Mouse (Mus musculus): ENCODE measurements around the gene Tmed10. TPM values are rescaled to one million over a fixed set of nuclear protein-coding genes. Genes with fewer than 3 reads are reported as not detected.
A peak's percentile ranks its signal among the peaks of the same experiment; 100 is the strongest.

Tmed10 gene
- polyA plus RNA-seq, 1 experiment from 2014 or later, result 295 TPM

DNA sequence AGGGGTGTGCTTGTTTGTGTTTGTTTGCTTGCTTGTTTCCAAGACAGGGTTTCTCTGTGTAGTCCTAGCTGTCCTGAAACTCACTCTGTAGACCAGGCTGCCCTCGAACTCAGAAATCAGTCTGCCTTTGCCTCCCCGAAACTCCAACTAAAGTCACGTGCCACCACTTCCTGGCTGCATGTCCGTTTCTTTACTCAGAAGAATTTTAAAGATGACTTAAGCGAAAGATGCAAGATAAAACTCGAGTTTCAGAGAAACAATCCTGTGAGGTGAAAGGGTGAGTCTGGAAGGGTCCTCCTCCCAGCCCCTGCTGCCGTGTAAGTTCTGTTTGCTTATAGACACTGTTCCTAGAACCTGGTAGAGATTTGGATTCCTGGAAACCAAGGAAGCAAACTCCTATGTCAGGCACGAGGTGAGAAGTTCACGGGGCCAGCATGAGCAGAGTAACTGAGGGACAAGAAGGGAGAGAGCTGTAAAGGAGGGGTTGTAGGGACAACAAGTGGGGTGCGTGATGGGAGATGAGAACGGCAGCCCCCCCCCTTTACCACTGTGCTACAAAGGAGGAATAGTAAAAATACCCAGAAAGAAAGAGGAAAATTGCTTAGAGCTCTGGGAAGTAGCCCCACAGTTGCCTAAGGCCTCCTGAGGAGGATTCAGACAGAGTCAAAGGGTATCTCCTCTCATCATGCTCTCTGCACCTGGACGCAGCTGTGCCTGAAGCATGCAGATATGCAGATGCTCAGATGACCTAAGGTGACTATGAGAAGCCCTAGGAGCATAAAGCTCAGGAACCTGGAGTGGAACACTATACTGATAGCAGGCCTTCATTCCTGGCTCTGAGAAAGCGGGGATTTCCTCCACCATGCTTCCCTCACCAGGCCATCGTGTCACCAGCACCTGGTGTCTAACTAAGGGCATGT lies 8.4 kb upstream of the Tmed10 start:
- no peaks in the 10 kb centered on the region for H3K36me3 ChIP-seq (ENCODE audit: control insufficient read depth, insufficient read depth, low read length)
- no peaks in the 10 kb centered on the region for H3K27me3 ChIP-seq (ENCODE audit: control insufficient read depth, insufficient read depth, low read length)
- DNase-seq (ENCODE audit: low spot score) (no peak), ATAC-seq (ENCODE audit: insufficient number of reproducible peaks, low FRiP score, low TSS enrichment, low read depth) (no peak)
- no peak overlapping the region for H3K4me3 ChIP-seq (ENCODE audit: low read depth, low read length)
- H3K9me3 ChIP-seq (ENCODE audit: control insufficient read depth, low read length), result no peaks in the 10 kb centered on the region
- H3K9ac ChIP-seq (ENCODE audit: low read length), result no peak overlapping the region
- H3K4me2 ChIP-seq (ENCODE audit: low read depth, severe bottlenecking), result no peak overlapping the region
- H3K4me1 ChIP-seq (ENCODE audit: control insufficient read depth, insufficient read depth, low read length), result no peaks in the 10 kb centered on the region
- WGBS, result 76% methylated on average over 14 of the region's 14 CpGs
- H3K27ac ChIP-seq (replicated peaks; ENCODE audit: low read depth, low read length), result no peak overlapping the region

DNA sequence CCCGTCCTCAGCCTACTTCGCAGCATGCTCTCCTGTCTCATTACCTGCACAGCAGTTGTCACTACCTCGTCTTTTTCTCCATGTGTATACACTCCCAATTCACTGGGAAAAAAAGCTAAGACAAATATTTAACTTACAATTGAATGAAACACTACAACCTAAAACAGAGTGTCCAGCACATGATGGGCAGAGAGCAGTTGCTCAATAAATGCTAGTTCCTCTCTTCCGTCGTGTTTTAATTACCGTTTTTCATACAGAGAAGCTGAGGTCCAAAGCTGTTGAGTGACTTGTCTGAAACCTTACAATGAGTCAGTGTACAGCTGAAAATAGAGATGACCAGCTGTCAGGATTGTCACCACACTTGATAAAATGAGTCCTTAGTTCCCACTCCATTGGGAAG lies 6.9 kb upstream of the Tmed10 start:
- Histone ChIP-seq H3K9me3 (ENCODE audit: control insufficient read depth, low read length) (no peaks in the 10 kb centered on the region), H3K27me3 (ENCODE audit: control insufficient read depth, insufficient read depth, low read length) (no peaks in the 10 kb centered on the region), H3K4me3 (ENCODE audit: low read depth, low read length) (no peak overlapping the region), H3K9ac (ENCODE audit: low read length) (no peak overlapping the region), H3K27ac (replicated peaks; ENCODE audit: low read depth, low read length) (no peak overlapping the region), H3K36me3 (ENCODE audit: control insufficient read depth, insufficient read depth, low read length) (no peaks in the 10 kb centered on the region), H3K4me1 (ENCODE audit: control insufficient read depth, insufficient read depth, low read length) (no peaks in the 10 kb centered on the region), H3K4me2 (ENCODE audit: low read depth, severe bottlenecking) (no peak overlapping the region)
- 92% methylated on average over 6 of the region's 6 CpGs for WGBS
- DNase-seq (ENCODE audit: low spot score), result no peak
- no peak for ATAC-seq (ENCODE audit: insufficient number of reproducible peaks, low FRiP score, low TSS enrichment, low read depth)

DNA sequence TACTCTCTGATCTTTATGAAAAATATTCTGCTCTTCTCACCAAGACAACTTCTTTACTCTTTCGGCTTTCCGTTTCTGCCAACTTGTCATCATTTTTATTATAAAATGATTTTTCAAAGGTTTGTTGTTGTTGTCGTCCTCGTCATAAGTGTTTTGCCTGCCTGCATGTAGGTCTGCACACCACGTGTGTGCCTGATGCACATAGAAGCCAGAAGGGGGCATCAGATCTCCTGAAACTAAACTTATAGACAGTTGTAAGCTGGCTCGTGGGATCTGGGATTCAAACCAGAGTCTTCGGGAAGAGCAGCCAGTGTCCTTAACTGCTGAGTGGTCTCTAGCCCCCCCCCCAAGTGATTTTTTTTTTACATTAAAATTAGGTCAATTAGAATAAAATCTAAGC lies 6.3 kb upstream of the Tmed10 start:
- H3K36me3 ChIP-seq (ENCODE audit: control insufficient read depth, insufficient read depth, low read length), result no peaks in the 10 kb centered on the region
- H3K27me3 ChIP-seq (ENCODE audit: control insufficient read depth, insufficient read depth, low read length), result no peaks in the 10 kb centered on the region
- H3K4me2 ChIP-seq (ENCODE audit: low read depth, severe bottlenecking), result no peak overlapping the region
- no peaks in the 10 kb centered on the region for H3K9me3 ChIP-seq (ENCODE audit: control insufficient read depth, low read length)
- 74% methylated on average over 7 of the region's 7 CpGs for WGBS
- DNase-seq (ENCODE audit: low spot score) (no peak), ATAC-seq (ENCODE audit: insufficient number of reproducible peaks, low FRiP score, low TSS enrichment, low read depth) (no peak)
- H3K27ac ChIP-seq (replicated peaks; ENCODE audit: low read depth, low read length), result no peak overlapping the region
- H3K4me3 ChIP-seq (ENCODE audit: low read depth, low read length), result no peak overlapping the region
- H3K9ac ChIP-seq (ENCODE audit: low read length), result no peak overlapping the region
- no peaks in the 10 kb centered on the region for H3K4me1 ChIP-seq (ENCODE audit: control insufficient read depth, insufficient read depth, low read length)

DNA sequence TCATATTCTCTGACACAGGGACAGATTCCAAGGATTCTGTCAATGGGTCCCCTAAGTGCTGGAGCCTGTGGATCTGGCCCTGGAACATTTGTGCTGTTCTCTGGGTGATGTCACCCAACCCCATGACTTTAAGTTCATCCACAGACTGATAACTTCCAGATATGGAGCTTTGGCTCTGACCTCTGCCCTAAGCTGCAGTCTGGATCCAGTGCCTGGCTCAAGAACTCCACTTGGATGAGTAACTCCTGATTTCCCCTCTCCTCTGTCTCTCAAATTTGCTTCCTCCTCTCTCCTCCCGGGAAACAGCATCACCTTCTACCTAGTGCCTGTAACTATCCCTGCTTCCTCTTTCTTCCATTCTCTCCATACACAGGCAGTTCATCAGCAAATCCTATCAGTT lies 5.7 kb upstream of the Tmed10 start:
- H3K27me3 ChIP-seq (ENCODE audit: control insufficient read depth, insufficient read depth, low read length), result no peaks in the 10 kb centered on the region
- H3K4me1 ChIP-seq (ENCODE audit: control insufficient read depth, insufficient read depth, low read length), result no peaks in the 10 kb centered on the region
- DNase-seq (ENCODE audit: low spot score) (no peak), ATAC-seq (ENCODE audit: insufficient number of reproducible peaks, low FRiP score, low TSS enrichment, low read depth) (no peak)
- 79% methylated on average over 1 of the region's 1 CpGs for WGBS
- H3K4me2 ChIP-seq (ENCODE audit: low read depth, severe bottlenecking), result no peak overlapping the region
- no peaks in the 10 kb centered on the region for H3K9me3 ChIP-seq (ENCODE audit: control insufficient read depth, low read length)
- H3K36me3 ChIP-seq (ENCODE audit: control insufficient read depth, insufficient read depth, low read length), result no peaks in the 10 kb centered on the region
- no peak overlapping the region for H3K27ac ChIP-seq (replicated peaks; ENCODE audit: low read depth, low read length)
- no peak overlapping the region for H3K9ac ChIP-seq (ENCODE audit: low read length)
- H3K4me3 ChIP-seq (ENCODE audit: low read depth, low read length), result no peak overlapping the region

DNA sequence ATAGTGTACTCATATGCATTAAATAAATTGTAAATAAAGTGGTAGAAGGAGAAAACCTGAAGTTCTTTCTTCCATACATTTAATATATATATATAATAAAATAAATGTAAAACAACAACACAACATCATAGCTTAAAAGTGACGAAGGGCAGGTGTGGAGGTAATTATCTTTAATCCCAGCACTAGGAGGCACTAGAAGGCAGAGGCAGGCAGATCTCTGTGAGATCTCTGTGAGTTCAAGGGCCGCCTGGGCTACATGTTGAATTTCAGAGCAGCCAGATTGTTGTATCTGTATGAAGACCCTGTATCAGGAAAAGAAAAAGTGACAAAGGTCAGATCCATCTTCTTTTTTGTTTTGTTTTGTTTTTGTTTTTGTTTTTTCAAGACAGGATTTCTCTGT lies 3.6 kb upstream of the Tmed10 start:
- no peak for ATAC-seq (ENCODE audit: insufficient number of reproducible peaks, low FRiP score, low TSS enrichment, low read depth)
- Histone ChIP-seq H3K27ac (replicated peaks; ENCODE audit: low read depth, low read length) (no peak overlapping the region), H3K9me3 (ENCODE audit: control insufficient read depth, low read length) (no peaks in the 10 kb centered on the region), H3K9ac (ENCODE audit: low read length) (no peak overlapping the region), H3K4me2 (ENCODE audit: low read depth, severe bottlenecking) (no peak overlapping the region), H3K27me3 (ENCODE audit: control insufficient read depth, insufficient read depth, low read length) (no peaks in the 10 kb centered on the region), H3K4me1 (ENCODE audit: control insufficient read depth, insufficient read depth, low read length) (no peaks in the 10 kb centered on the region), H3K4me3 (ENCODE audit: low read depth, low read length) (no peak overlapping the region), H3K36me3 (ENCODE audit: control insufficient read depth, insufficient read depth, low read length) (no peaks in the 10 kb centered on the region)
- no peak for DNase-seq (ENCODE audit: low spot score)
- WGBS, result 82% methylated on average over 2 of the region's 2 CpGs

DNA sequence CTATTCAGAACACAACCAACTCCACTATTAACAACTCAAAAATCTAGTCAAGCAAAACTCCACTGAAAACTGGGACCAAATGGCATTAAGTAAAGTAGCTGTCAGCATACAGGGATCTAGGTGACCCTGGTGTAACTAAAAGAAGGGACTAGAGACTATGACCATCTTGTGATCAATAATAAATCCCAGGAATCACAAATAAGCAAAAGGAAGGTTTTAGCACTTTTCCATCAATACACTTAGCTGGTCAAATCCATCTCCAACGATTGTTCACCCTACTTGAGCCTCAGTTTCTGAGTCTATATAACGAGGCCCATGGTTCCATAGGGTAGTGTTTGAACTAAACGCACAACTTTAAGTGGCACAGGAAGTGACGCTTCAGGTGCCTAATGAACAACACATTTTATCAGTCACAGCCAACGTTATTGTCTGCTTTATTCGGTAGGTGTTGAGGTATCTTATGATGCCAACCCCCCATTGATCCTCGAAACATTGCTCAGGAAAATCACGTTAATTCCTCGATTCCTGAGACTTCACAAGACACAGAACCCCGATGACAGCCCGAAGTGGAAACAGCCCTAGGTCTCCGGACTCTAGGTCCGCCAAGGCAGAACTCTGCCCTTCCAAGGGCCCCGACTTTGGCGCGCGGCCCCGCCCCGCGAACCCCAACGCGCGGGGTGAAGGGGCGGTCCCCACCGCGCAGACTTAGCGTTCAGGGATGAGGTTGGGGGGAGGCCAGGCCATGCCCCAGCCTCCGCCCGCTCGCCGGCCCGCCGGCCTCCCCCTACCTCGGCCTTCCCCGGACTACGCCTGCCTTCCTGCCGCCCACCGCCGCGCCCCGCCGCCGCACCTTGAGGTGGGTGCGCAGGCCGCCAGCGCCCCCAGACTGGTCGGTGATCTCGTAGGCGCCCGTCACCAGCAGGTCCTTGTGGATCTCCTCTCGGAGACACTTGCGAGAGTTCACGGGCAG lies 771 bp downstream of the Tmed10 start:
- Histone ChIP-seq H3K9me3 (ENCODE audit: control insufficient read depth, low read length) (no peaks in the 10 kb centered on the region), H3K4me3 (ENCODE audit: low read depth, low read length) (peak overlapping the region; percentile 92), H3K4me1 (ENCODE audit: control insufficient read depth, insufficient read depth, low read length) (0 out of 2 replicates have a peak, but pooled peaks cover 3% of the 10 kb centered on the region), H3K4me2 (ENCODE audit: low read depth, severe bottlenecking) (peak overlapping the region; percentile 68), H3K27ac (replicated peaks; ENCODE audit: low read depth, low read length) (peak overlapping the region; percentile 70), H3K36me3 (ENCODE audit: control insufficient read depth, insufficient read depth, low read length) (no peaks in the 10 kb centered on the region), H3K9ac (ENCODE audit: low read length) (peak overlapping the region; percentile 93), H3K27me3 (ENCODE audit: control insufficient read depth, insufficient read depth, low read length) (no peaks in the 10 kb centered on the region)
- 1% methylated on average over 50 of the region's 53 CpGs for WGBS
- DNase-seq (ENCODE audit: low spot score) (peak; percentile 68), ATAC-seq (ENCODE audit: insufficient number of reproducible peaks, low FRiP score, low TSS enrichment, low read depth) (peak; percentile 84)

DNA sequence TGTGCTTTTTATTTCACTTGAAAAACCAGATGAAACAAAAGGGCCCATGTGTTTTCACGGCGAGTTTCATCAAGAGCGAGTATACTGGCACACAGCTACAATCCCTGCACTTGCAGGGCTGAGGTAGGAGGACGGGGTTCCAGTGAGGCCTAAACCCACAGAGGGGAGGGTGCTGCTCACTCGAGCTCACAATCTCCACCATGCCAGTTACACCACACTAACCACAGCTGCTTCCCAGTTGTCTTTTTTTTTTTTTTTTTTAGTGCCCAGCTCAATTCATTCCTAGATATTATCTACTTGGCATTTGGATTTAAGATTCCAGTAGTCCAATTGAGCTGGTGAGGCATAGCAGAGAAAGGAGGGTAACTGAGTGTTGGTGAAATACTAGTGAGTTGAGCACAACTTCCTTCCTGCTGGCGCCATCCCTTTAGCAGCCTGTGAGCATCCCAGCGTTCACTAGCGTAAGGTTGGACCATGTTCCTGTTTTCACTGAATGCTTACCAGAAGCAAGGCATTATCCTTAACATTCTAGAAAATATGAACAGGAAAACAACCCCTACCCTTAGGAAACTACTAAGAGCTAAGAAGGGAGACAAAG lies 2.5 kb downstream of the Tmed10 start:
- Histone ChIP-seq H3K27me3 (ENCODE audit: control insufficient read depth, insufficient read depth, low read length) (no peaks in the 10 kb centered on the region), H3K36me3 (ENCODE audit: control insufficient read depth, insufficient read depth, low read length) (no peaks in the 10 kb centered on the region), H3K4me1 (ENCODE audit: control insufficient read depth, insufficient read depth, low read length) (0 out of 2 replicates have a peak, but pooled peaks cover 3% of the 10 kb centered on the region), H3K27ac (replicated peaks; ENCODE audit: low read depth, low read length) (no peak overlapping the region), H3K4me3 (ENCODE audit: low read depth, low read length) (no peak overlapping the region), H3K9me3 (ENCODE audit: control insufficient read depth, low read length) (no peaks in the 10 kb centered on the region), H3K4me2 (ENCODE audit: low read depth, severe bottlenecking) (no peak overlapping the region; the same call in 1 of the 2 replicates), H3K9ac (ENCODE audit: low read length) (no peak overlapping the region)
- 85% methylated on average over 8 of the region's 8 CpGs for WGBS
- ATAC-seq (ENCODE audit: insufficient number of reproducible peaks, low FRiP score, low TSS enrichment, low read depth), result no peak
- DNase-seq (ENCODE audit: low spot score), result no peak

DNA sequence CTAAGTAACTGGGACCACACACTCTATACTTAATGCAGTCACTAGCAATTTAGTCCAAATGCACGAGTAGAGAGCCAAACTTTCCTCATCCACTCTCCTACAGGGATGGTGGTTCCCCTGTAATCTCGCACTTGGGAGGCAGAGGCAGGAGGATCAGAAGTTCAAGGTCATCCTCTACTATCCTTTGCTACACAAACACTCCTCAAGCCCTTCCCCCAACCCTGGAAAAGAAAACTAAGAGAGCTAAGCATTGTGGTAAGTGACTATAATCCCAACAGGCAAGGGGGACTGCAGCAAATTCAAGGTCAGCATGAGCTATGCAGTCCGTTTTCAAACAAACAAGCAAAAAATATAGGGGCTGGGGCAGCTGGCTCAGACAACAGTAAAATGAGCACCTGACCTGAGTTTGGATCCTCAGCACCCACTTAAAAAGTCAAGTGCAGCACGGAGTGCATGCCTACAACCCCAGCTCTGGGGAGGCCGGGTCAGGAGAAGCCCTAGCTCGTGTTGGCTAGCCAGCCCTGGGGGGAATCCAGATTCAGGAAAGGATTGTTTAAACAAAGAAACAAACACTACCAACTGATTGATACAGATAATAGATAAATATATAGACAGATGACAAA lies 6.1 kb downstream of the Tmed10 start:
- H3K4me3 ChIP-seq (ENCODE audit: low read depth, low read length), result no peak overlapping the region
- 0 out of 2 replicates have a peak, but pooled peaks cover 3% of the 10 kb centered on the region for H3K4me1 ChIP-seq (ENCODE audit: control insufficient read depth, insufficient read depth, low read length)
- H3K27me3 ChIP-seq (ENCODE audit: control insufficient read depth, insufficient read depth, low read length), result no peaks in the 10 kb centered on the region
- H3K36me3 ChIP-seq (ENCODE audit: control insufficient read depth, insufficient read depth, low read length), result no peaks in the 10 kb centered on the region
- ATAC-seq (ENCODE audit: insufficient number of reproducible peaks, low FRiP score, low TSS enrichment, low read depth), result no peak
- DNase-seq (ENCODE audit: low spot score), result no peak
- no peak overlapping the region for H3K27ac ChIP-seq (replicated peaks; ENCODE audit: low read depth, low read length)
- H3K9me3 ChIP-seq (ENCODE audit: control insufficient read depth, low read length), result no peaks in the 10 kb centered on the region
- 86% methylated on average over 6 of the region's 6 CpGs for WGBS
- no peak overlapping the region for H3K9ac ChIP-seq (ENCODE audit: low read length)
- H3K4me2 ChIP-seq (ENCODE audit: low read depth, severe bottlenecking), result no peak overlapping the region

Measured in limb, embryonic 11.5 days (tissue).